Mouse (Mus musculus) CH12.LX (cell line): ENCODE results near the gene Elof1. TPM values are rescaled to one million over a fixed set of nuclear protein-coding genes. Genes with fewer than 3 reads are reported as not detected.

ENCODE experiments used
- DNase-seq: peaks from one replicate; pipeline ENCODE4 v3.0.0-alpha.2; 2013; ENCODE audit errors: extremely low read depth
- H3K27ac ChIP-seq: 2 replicates; pipeline ENCODE4 v1.5.1; 2012; ENCODE audit warnings: low read depth, mild to moderate bottlenecking, control low read depth, moderate library complexity; ENCODE audit not compliant: insufficient read depth
- H3K27me3 ChIP-seq: replicated peaks from 2 replicates; pipeline ENCODE3; 2012; ENCODE audit warnings: inconsistent platforms
- H3K36me3 ChIP-seq, 2 experiments: replicated peaks in 1 of 2; 2 replicates each; pipeline versions ENCODE3 to v1.6.1; 2012; ENCODE audit warnings: inconsistent platforms in 1 of 2, low read length in 1 of 2, mild to moderate bottlenecking in 1 of 2, mixed read lengths in 1 of 2, moderate library complexity in 1 of 2; ENCODE audit not compliant: control insufficient read depth in 1 of 2, insufficient read depth in 1 of 2
- H3K4me1 ChIP-seq, 2 experiments: 2 replicates each; pipeline ENCODE4 v1.6.1; 2012; ENCODE audit warnings: inconsistent platforms in 1 of 2, moderate library complexity in 1 of 2; ENCODE audit not compliant: insufficient read depth in 2 of 2, control insufficient read depth in 1 of 2
- H3K4me2 ChIP-seq: 2 replicates; pipeline ENCODE4 v1.6.1; 2012; ENCODE audit warnings: low read depth, mild to moderate bottlenecking, control low read depth; ENCODE audit not compliant: poor library complexity, insufficient read depth, severe bottlenecking
- H3K4me3 ChIP-seq, 3 experiments: fragments of 150-350 bp in 1 of 3; sonication (generic) in 1 of 3; replicated peaks in 1 of 3; 2 replicates each; pipeline versions ENCODE3 to v1.5.1; 2011 to 2012; ENCODE audit warnings: low read depth in 2 of 3, low read length in 2 of 3, mild to moderate bottlenecking in 2 of 3, moderate library complexity in 2 of 3, control low read depth in 1 of 3, improper control_type of control experiment in 1 of 3, inconsistent platforms in 1 of 3, mixed read lengths in 1 of 3; ENCODE audit not compliant: poor library complexity in 1 of 3
- H3K79me2 ChIP-seq: replicated peaks from 2 replicates; pipeline ENCODE4 v1.6.1; 2012; ENCODE audit warnings: mild to moderate bottlenecking, moderate library complexity; ENCODE audit not compliant: control insufficient read depth, poor library complexity, insufficient read depth, severe bottlenecking; ENCODE audit errors: extremely low read depth
- H3K9ac ChIP-seq: 2 replicates; pipeline ENCODE4 v1.6.1; 2012; ENCODE audit warnings: low read depth, mild to moderate bottlenecking, control low read depth, moderate library complexity; ENCODE audit not compliant: insufficient read depth
- H3K9me3 ChIP-seq: replicated peaks from 2 replicates; pipeline ENCODE3; 2012; ENCODE audit warnings: low read length, inconsistent platforms, mixed read lengths
- CTCF ChIP-seq, 2 experiments: IDR thresholded peaks in 1 of 2; conservative IDR thresholded peaks in 1 of 2; 2 replicates each; pipeline ENCODE4 v1.5.1; 2011 to 2012; ENCODE audit warnings: low read depth in 2 of 2, low read length in 2 of 2, improper control_type of control experiment in 1 of 2, inconsistent platforms in 1 of 2, mild to moderate bottlenecking in 1 of 2, moderate library complexity in 1 of 2
- E2F4 ChIP-seq: IDR thresholded peaks from 2 replicates; pipeline ENCODE4 v1.6.1; 2011; ENCODE audit warnings: low read depth, low read length, improper control_type of control experiment; ENCODE audit not compliant: insufficient replicate concordance
- GABPA ChIP-seq: IDR thresholded peaks from 2 replicates; pipeline ENCODE4 v1.6.1; 2012; ENCODE audit warnings: low read depth, low read length, improper control_type of control experiment, inconsistent platforms; ENCODE audit not compliant: insufficient replicate concordance
- IRF4 ChIP-seq: IDR thresholded peaks from 2 replicates; pipeline ENCODE4 v1.6.1; 2014; ENCODE audit warnings: low read depth, mild to moderate bottlenecking, inconsistent platforms, low read length, improper control_type of control experiment
- JUN ChIP-seq: IDR thresholded peaks from 2 replicates; pipeline ENCODE4 v1.6.1; 2011; ENCODE audit warnings: low read depth, mild to moderate bottlenecking, low read length, improper control_type of control experiment, moderate library complexity; ENCODE audit not compliant: insufficient read depth
- MEF2A ChIP-seq: IDR thresholded peaks from 2 replicates; pipeline ENCODE4 v1.6.1; 2014; ENCODE audit warnings: low read depth, mild to moderate bottlenecking, inconsistent platforms, low read length, improper control_type of control experiment, borderline replicate concordance
- NELFE ChIP-seq: IDR thresholded peaks from 2 replicates; pipeline ENCODE4 v1.6.1; 2011; ENCODE audit warnings: low read depth, low read length, improper control_type of control experiment
- RAD21 ChIP-seq: IDR thresholded peaks from 2 replicates; pipeline ENCODE4 v1.6.1; 2011; ENCODE audit warnings: low read depth, mild to moderate bottlenecking, low read length, improper control_type of control experiment, moderate library complexity
- SMC3 ChIP-seq: IDR thresholded peaks from 2 replicates; pipeline ENCODE4 v1.6.1; 2011; ENCODE audit warnings: low read depth, low read length, improper control_type of control experiment
- ZC3H11A ChIP-seq: IDR thresholded peaks from 2 replicates; pipeline ENCODE4 v1.6.1; 2012; ENCODE audit warnings: low read depth, mild to moderate bottlenecking, inconsistent platforms, low read length, improper control_type of control experiment
- ZKSCAN1 ChIP-seq: IDR thresholded peaks from 2 replicates; pipeline ENCODE4 v1.6.1; 2012; ENCODE audit warnings: low read depth, inconsistent platforms, low read length, improper control_type of control experiment, borderline replicate concordance
- dilution Hi-C: fragments of 300-500 bp; cut with MboI; formaldehyde crosslinking; loops from 2 replicates; pipeline ENCODE4 v1.14.3; 2020; ENCODE audit warnings: low sequenced_read_pairs; ENCODE audit not compliant: extremely low pct_unique_long_range_greater_than_20kb, extremely low pct_ligation_motif_present
- in situ Hi-C: fragments of 300-500 bp; cut with MboI; formaldehyde crosslinking; loops from 3 replicates; pipeline ENCODE4 v1.14.3; 2019; ENCODE audit warnings: low sequenced_read_pairs, low pct_ligation_motif_present, low pct_unique_long_range_greater_than_20kb, mixed read lengths
- polyA plus RNA-seq: library from polyadenylated mRNA; unstranded; fragments of >175 nt; gene quantifications from 2 replicates; pipeline ENCODE4 v1.2.1, GENCODE M21; 2012; ENCODE audit warnings: low read depth; ENCODE audit not compliant: insufficient read length
- total RNA-seq, 2 experiments: library from RNA; depleted of rRNA; stranded (reverse); fragments of 300-350 nt in 1 of 2; fragments of >200 nt in 1 of 2; gene quantifications; 2 replicates each; pipeline ENCODE4 v1.2.3; 2012 to 2014

The Elof1 gene
- total and polyA plus RNA-seq, 3 experiments: 96.9 to 142 (median 111) TPM

DNA sequence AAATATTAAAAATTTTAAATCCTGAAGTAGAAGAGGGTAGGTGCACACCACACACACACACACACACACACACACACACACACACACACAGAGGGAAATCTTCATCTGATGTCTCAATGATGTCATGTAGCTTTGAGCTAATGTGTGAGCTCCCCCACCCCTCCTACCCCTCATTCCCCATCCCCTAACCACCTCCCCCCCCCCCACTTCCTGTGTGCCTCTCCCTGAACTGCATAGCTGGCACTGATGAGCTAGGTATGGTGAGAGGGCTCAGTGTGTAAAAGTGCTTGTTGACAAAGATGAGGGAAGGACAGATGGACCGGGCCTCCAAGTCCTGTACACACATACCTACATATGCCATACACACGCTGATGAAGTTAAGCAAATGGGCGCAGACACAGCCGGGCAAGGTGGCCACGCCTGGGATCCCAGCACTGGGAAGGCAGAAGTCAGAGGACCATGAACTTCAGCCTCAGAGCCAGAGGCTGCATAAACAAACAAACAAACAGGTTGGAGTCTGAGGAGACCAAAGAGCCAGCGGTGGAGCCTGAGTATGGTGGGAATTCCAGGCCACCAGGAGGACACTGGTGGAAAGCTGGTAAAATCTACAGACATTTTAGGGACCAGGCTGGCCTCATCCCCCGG, 17.4 kb upstream of the Elof1 start:
- no peak overlapping the region for H3K9ac ChIP-seq

DNA sequence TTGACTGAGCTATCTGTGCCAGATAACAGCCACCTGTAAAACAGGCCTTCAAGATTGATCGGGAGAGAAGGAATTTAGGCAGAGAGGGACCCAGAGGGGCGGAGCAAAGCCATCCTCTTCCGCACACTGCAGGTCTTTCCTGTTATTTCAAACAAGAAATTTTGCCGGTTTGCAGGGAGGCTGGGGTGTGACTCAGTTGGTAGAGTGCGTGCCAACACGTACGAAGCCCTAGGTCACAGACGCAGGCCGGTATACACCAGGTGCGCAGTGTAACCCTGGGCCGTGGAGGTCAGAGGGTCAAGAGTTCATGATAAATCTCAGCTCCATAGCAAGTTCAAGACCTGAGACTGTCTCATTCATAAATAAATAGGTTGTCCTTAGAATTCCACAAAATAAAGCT, 15.2 kb upstream of the Elof1 start:
- H3K4me3 ChIP-seq: no peak overlapping the region
- no peak overlapping the region for H3K9ac ChIP-seq
- H3K4me1 ChIP-seq: peaks cover 2 to 3% of the 10 kb centered on the region in 2 experiments; a peak in 2 of 4 replicates
- dilution Hi-C loops: no loop called here
- no peak overlapping the region for H3K4me2 ChIP-seq
- H3K27ac ChIP-seq: no peak overlapping the region
- H3K79me2 ChIP-seq: no peaks in the 10 kb centered on the region
- DNase-seq: no peak
- TF ChIP-seq NELFE (no peak), RAD21 (no peak), JUN (no peak), MEF2A (no peak), GABPA (no peak), E2F4 (no peak), SMC3 (no peak)
- peaks cover 3% of the 10 kb centered on the region for H3K27me3 ChIP-seq
- no peaks in the 10 kb centered on the region for H3K9me3 ChIP-seq
- H3K36me3 ChIP-seq: no peaks in the 10 kb centered on the region
- in situ Hi-C loops: no loop called here

More for the DNA sequence above, 17.4 kb upstream of the Elof1 start:
- no peak for TF ChIP-seq ZKSCAN1
- TF ChIP-seq RAD21: no peak
- no peak for TF ChIP-seq ZC3H11A
- no peak for TF ChIP-seq IRF4
- no peak for TF ChIP-seq CTCF (conservative IDR thresholded peaks at IDR 0.05 in 1 of 2, IDR thresholded peaks at IDR 0.05 in 1 of 2; ENCODE audit: low read depth in 2 of 2, low read length in 2 of 2)
- Histone ChIP-seq H3K4me1 (peaks cover 2 to 3% of the 10 kb centered on the region in 2 experiments; a peak in 2 of 4 replicates), H3K4me3 (no peak overlapping the region), H3K79me2 (no peaks in the 10 kb centered on the region), H3K9me3 (peaks cover 4% of the 10 kb centered on the region), H3K36me3 (no peaks in the 10 kb centered on the region), H3K4me2 (no peak overlapping the region), H3K27me3 (peaks cover 3% of the 10 kb centered on the region), H3K27ac (no peak overlapping the region)
- dilution Hi-C loops: no loop called here
- in situ Hi-C loops: no loop called here
- no peak for DNase-seq
